Mouse (Mus musculus): ENCODE results near the gene Vezt. TPM values are rescaled to one million over a fixed set of nuclear protein-coding genes. Genes with fewer than 3 reads are reported as not detected.
A peak's percentile ranks its signal among the peaks of the same experiment; 100 is the strongest.

Vezt gene
- polyA plus RNA-seq, 1 experiment from 2014 or later: 25.7 TPM

DNA sequence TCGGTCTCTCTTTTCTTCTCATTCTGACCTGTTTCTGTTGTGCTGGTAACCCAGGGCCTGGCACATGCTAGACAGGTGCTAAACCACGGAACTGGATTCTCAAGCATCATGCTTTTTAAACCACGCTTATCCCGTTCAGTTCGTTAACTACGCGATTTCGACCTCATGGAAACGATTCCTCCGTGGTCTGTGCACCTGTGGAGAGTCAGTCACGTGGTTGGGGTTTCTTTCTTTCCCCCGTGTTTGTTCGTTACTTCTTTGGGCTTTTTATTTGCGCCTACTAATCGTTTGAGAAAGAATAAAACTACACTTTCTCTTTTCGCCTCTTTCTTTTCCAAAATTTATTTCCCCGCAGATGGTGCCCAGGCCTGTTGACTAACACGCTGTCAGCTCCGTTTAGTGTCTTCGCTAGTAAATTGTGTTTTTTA, 96.8 kb downstream of the Vezt start:
- Histone ChIP-seq H3K27me3 (ENCODE audit: control insufficient read depth, insufficient read depth, low read length) (no peaks in the 10 kb centered on the region), H3K4me3 (ENCODE audit: control insufficient read depth in 1 of 2, insufficient read depth in 1 of 2, low read depth in 1 of 2, low read length in 2 of 2) (no peak overlapping the region), H3K9me3 (ENCODE audit: control insufficient read depth, low read length) (no peaks in the 10 kb centered on the region), H3K36me3 (ENCODE audit: control insufficient read depth, insufficient read depth, low read length) (no peaks in the 10 kb centered on the region), H3K27ac (replicated peaks in 1 of 2; ENCODE audit: control insufficient read depth in 1 of 2, insufficient read depth in 1 of 2, low read depth in 2 of 2, low read length in 2 of 2) (no peak overlapping the region), H3K4me1 (ENCODE audit: control insufficient read depth in 2 of 2, insufficient read depth in 2 of 2, low read length in 2 of 2) (peaks cover 3 to 15% of the 10 kb centered on the region in 2 experiments), H3K4me2 (ENCODE audit: low read length) (no peak overlapping the region), H3K9ac (ENCODE audit: low read length) (no peak overlapping the region)
- no peak for ATAC-seq (ENCODE audit: insufficient number of reproducible peaks, insufficient read depth, low FRiP score, low read depth)
- WGBS: 93% methylated on average over 20 of the region's 20 CpGs

DNA sequence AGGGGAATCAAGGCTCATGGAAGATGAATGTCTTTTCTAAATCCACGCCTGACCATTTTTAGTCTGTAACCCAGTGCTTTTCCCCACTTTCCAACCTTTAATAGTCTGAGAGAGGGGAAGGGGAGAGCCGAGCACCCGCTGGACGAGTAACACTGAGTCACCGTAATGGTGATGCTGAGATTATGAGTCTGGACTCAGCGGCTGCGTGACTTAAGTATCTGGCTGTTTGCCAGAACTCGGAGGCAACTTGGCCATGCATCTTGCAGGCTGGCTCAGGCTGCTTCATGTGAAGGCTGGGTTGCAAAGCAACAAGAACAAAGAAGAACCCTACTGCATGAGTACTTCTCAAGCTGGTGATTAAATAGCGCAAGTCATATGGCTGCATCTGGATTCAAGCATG, 101.6 kb downstream of the Vezt start:
- H3K4me2 ChIP-seq (ENCODE audit: low read length): no peak overlapping the region
- H3K27ac ChIP-seq (replicated peaks in 1 of 2; ENCODE audit: control insufficient read depth in 1 of 2, insufficient read depth in 1 of 2, low read depth in 2 of 2, low read length in 2 of 2): 0 out of 4 replicates have a peak overlapping the region, but pooled peaks of 1 of the 2 experiments have one; percentile 8
- no peaks in the 10 kb centered on the region for H3K36me3 ChIP-seq (ENCODE audit: control insufficient read depth, insufficient read depth, low read length)
- 23% methylated on average over 9 of the region's 9 CpGs for WGBS
- ATAC-seq (ENCODE audit: insufficient number of reproducible peaks, insufficient read depth, low FRiP score, low read depth): no peak
- H3K4me1 ChIP-seq (ENCODE audit: control insufficient read depth in 2 of 2, insufficient read depth in 2 of 2, low read length in 2 of 2): peaks cover 9 to 14% of the 10 kb centered on the region in 2 experiments
- no peak overlapping the region for H3K4me3 ChIP-seq (ENCODE audit: control insufficient read depth in 1 of 2, insufficient read depth in 1 of 2, low read depth in 1 of 2, low read length in 2 of 2)
- H3K27me3 ChIP-seq (ENCODE audit: control insufficient read depth, insufficient read depth, low read length): no peaks in the 10 kb centered on the region
- H3K9ac ChIP-seq (ENCODE audit: low read length): no peak overlapping the region
- no peaks in the 10 kb centered on the region for H3K9me3 ChIP-seq (ENCODE audit: control insufficient read depth, low read length)

DNA sequence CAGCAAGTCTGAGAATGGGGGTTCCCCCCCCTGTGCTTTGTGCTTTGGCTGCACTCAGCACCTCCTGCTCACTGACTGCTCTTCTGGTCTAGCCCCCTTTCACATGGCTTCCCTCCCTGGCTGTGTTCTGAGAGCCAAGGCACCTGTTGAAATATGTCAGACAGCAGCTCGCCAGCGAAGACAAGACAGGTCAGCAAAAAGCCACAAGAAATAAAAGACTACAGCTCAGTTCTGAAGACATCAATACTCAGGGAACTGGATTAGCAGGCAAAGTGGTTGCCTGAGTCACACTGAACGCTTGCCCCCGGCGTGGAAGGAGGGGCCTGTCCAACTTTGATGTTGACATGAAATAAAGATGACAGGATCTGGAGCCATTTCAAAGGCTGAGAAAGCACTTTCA, 102.8 kb downstream of the Vezt start:
- Histone ChIP-seq H3K4me2 (ENCODE audit: low read length) (0 out of 2 replicates have a peak overlapping the region, but pooled peaks have one; percentile 21), H3K9ac (ENCODE audit: low read length) (no peak overlapping the region)
- no peak for ATAC-seq (ENCODE audit: insufficient number of reproducible peaks, insufficient read depth, low FRiP score, low read depth)

DNA sequence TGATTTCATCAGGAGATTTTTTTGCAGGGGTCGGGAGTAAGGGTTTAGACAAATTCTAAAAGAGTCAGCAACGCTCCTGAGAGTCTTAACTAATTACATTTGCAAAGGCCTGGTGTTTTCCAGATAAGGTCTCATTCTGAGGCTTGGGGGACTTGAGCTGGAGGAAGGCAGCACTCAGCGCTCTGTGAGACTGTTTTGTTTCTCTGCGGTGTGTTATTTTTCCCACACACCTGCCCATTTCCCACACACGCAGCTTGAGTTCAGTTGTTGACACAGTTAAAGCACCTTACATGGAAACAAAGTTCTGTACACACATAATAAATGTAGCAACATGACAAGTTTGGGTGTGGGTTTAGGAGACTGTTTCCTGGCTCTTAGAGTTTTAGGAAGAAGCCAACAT, 103.6 kb downstream of the Vezt start:
- Histone ChIP-seq H3K9me3 (ENCODE audit: control insufficient read depth, low read length) (peaks cover 4% of the 10 kb centered on the region; the same call in 1 of the 2 replicates), H3K36me3 (ENCODE audit: control insufficient read depth, insufficient read depth, low read length) (no peaks in the 10 kb centered on the region), H3K27me3 (ENCODE audit: control insufficient read depth, insufficient read depth, low read length) (no peaks in the 10 kb centered on the region), H3K27ac (replicated peaks in 1 of 2; ENCODE audit: control insufficient read depth in 1 of 2, insufficient read depth in 1 of 2, low read depth in 2 of 2, low read length in 2 of 2) (no peak overlapping the region), H3K4me2 (ENCODE audit: low read length) (no peak overlapping the region), H3K4me1 (ENCODE audit: control insufficient read depth in 2 of 2, insufficient read depth in 2 of 2, low read length in 2 of 2) (peaks cover 9 to 14% of the 10 kb centered on the region in 2 experiments), H3K9ac (ENCODE audit: low read length) (no peak overlapping the region), H3K4me3 (ENCODE audit: control insufficient read depth in 1 of 2, insufficient read depth in 1 of 2, low read depth in 1 of 2, low read length in 2 of 2) (no peak overlapping the region)
- WGBS: 47% methylated on average over 5 of the region's 5 CpGs
- ATAC-seq (ENCODE audit: insufficient number of reproducible peaks, insufficient read depth, low FRiP score, low read depth): no peak

More for the DNA sequence above, 102.8 kb downstream of the Vezt start:
- Histone ChIP-seq H3K27me3 (ENCODE audit: control insufficient read depth, insufficient read depth, low read length) (no peaks in the 10 kb centered on the region), H3K4me1 (ENCODE audit: control insufficient read depth in 2 of 2, insufficient read depth in 2 of 2, low read length in 2 of 2) (peaks cover 9 to 14% of the 10 kb centered on the region in 2 experiments), H3K4me3 (ENCODE audit: control insufficient read depth in 1 of 2, insufficient read depth in 1 of 2, low read depth in 1 of 2, low read length in 2 of 2) (no peak overlapping the region), H3K9me3 (ENCODE audit: control insufficient read depth, low read length) (no peaks in the 10 kb centered on the region), H3K36me3 (ENCODE audit: control insufficient read depth, insufficient read depth, low read length) (no peaks in the 10 kb centered on the region), H3K27ac (replicated peaks in 1 of 2; ENCODE audit: control insufficient read depth in 1 of 2, insufficient read depth in 1 of 2, low read depth in 2 of 2, low read length in 2 of 2) (no peak overlapping the region)
- 30% methylated on average over 5 of the region's 5 CpGs for WGBS

DNA sequence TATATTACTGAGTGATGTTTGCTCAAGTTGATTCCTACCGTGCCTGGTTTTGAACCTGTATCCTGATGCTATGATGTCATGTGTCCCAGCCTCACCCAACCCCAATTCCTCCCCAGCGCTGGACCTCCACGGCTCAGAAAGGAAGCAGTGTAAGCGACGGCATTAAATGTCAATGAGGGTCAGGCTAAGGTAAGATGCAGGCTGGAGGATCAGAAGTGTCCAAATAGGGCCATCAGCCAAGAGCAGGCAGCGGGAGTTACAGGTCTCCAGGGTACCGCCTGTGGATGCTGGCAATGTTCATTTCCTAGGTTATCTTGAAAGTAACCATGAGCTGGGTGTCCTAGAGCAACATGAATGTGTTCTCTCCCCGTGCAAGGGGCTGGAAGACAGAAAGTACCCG, 104.2 kb downstream of the Vezt start:
- H3K27ac ChIP-seq (replicated peaks in 1 of 2; ENCODE audit: control insufficient read depth in 1 of 2, insufficient read depth in 1 of 2, low read depth in 2 of 2, low read length in 2 of 2): no peak overlapping the region
- H3K36me3 ChIP-seq (ENCODE audit: control insufficient read depth, insufficient read depth, low read length): no peaks in the 10 kb centered on the region
- no peak for ATAC-seq (ENCODE audit: insufficient number of reproducible peaks, insufficient read depth, low FRiP score, low read depth)
- 58% methylated on average over 9 of the region's 9 CpGs for WGBS
- no peak overlapping the region for H3K4me2 ChIP-seq (ENCODE audit: low read length)
- H3K4me1 ChIP-seq (ENCODE audit: control insufficient read depth in 2 of 2, insufficient read depth in 2 of 2, low read length in 2 of 2): peaks cover 9 to 14% of the 10 kb centered on the region in 2 experiments
- no peak overlapping the region for H3K4me3 ChIP-seq (ENCODE audit: control insufficient read depth in 1 of 2, insufficient read depth in 1 of 2, low read depth in 1 of 2, low read length in 2 of 2)
- no peak overlapping the region for H3K9ac ChIP-seq (ENCODE audit: low read length)
- peaks cover 4% of the 10 kb centered on the region; the same call in 1 of the 2 replicates for H3K9me3 ChIP-seq (ENCODE audit: control insufficient read depth, low read length)
- H3K27me3 ChIP-seq (ENCODE audit: control insufficient read depth, insufficient read depth, low read length): no peaks in the 10 kb centered on the region

DNA sequence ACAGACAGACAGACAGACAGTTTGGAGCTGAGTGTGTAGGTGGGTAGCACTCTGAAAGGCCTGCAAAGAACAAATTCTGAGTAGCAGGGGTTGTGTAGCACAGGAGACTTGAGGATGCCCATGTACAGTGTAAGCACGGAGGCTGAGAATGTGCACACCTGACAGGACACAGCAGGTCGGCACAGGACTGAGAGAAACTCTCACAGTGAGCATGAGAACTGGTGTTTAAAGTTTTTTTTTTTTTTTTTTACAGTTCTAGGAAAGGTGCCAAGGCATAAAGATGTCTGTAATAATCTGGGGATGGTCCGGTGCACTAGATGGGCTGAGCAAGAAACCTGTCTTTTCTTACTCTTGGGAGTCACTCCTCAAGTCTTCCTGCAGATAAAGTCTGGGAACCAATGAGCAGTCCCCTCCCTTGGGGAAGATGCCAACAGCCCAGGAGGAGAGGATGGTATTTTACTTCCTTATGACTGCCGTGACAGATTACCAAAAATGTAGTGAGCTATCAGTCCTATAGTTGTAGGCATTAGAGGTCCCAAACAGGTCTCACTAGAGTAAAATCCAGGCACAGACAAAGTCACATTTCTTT, 105.3 kb downstream of the Vezt start:
- H3K9ac ChIP-seq (ENCODE audit: low read length): no peak overlapping the region
- H3K4me1 ChIP-seq (ENCODE audit: control insufficient read depth in 2 of 2, insufficient read depth in 2 of 2, low read length in 2 of 2): peaks cover 9 to 14% of the 10 kb centered on the region in 2 experiments
- H3K36me3 ChIP-seq (ENCODE audit: control insufficient read depth, insufficient read depth, low read length): no peaks in the 10 kb centered on the region
- H3K9me3 ChIP-seq (ENCODE audit: control insufficient read depth, low read length): peaks cover 4% of the 10 kb centered on the region; the same call in 1 of the 2 replicates
- H3K27me3 ChIP-seq (ENCODE audit: control insufficient read depth, insufficient read depth, low read length): no peaks in the 10 kb centered on the region
- H3K4me3 ChIP-seq (ENCODE audit: control insufficient read depth in 1 of 2, insufficient read depth in 1 of 2, low read depth in 1 of 2, low read length in 2 of 2): no peak overlapping the region
- H3K4me2 ChIP-seq (ENCODE audit: low read length): no peak overlapping the region
- WGBS: 67% methylated on average over 4 of the region's 4 CpGs
- ATAC-seq (ENCODE audit: insufficient number of reproducible peaks, insufficient read depth, low FRiP score, low read depth): no peak
- H3K27ac ChIP-seq (replicated peaks in 1 of 2; ENCODE audit: control insufficient read depth in 1 of 2, insufficient read depth in 1 of 2, low read depth in 2 of 2, low read length in 2 of 2): no peak overlapping the region

DNA sequence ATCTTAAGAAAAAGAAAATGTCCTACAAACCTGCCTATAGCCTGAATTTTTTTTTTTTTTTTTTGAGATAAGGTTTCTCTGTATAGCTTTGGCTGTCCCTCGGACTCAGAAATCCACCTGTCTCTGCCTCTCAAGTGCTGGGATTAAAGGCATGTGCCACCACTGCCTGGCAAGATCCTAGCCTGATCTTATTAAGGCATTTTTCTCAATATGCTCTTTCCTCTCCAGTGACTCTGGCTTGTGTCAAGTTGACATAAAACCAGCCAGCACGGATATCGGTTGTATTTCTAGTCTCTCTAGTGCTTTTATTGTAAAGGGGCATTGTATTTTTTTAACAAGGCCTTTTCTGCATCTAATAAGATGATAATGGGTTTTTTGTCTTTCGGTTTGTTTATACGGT, 111.0 kb downstream of the Vezt start:
- Histone ChIP-seq H3K27ac (replicated peaks in 1 of 2; ENCODE audit: control insufficient read depth in 1 of 2, insufficient read depth in 1 of 2, low read depth in 2 of 2, low read length in 2 of 2) (no peak overlapping the region), H3K4me1 (ENCODE audit: control insufficient read depth in 2 of 2, insufficient read depth in 2 of 2, low read length in 2 of 2) (no peaks in the 10 kb centered on the region; a peak in 1 of 4 replicates), H3K9me3 (ENCODE audit: control insufficient read depth, low read length) (peaks cover 4% of the 10 kb centered on the region; the same call in 1 of the 2 replicates), H3K4me2 (ENCODE audit: low read length) (no peak overlapping the region), H3K4me3 (ENCODE audit: control insufficient read depth in 1 of 2, insufficient read depth in 1 of 2, low read depth in 1 of 2, low read length in 2 of 2) (no peak overlapping the region), H3K9ac (ENCODE audit: low read length) (no peak overlapping the region), H3K36me3 (ENCODE audit: control insufficient read depth, insufficient read depth, low read length) (no peaks in the 10 kb centered on the region), H3K27me3 (ENCODE audit: control insufficient read depth, insufficient read depth, low read length) (no peaks in the 10 kb centered on the region)
- no peak for ATAC-seq (ENCODE audit: insufficient number of reproducible peaks, insufficient read depth, low FRiP score, low read depth)
- WGBS: 64% methylated on average over 5 of the region's 5 CpGs

DNA sequence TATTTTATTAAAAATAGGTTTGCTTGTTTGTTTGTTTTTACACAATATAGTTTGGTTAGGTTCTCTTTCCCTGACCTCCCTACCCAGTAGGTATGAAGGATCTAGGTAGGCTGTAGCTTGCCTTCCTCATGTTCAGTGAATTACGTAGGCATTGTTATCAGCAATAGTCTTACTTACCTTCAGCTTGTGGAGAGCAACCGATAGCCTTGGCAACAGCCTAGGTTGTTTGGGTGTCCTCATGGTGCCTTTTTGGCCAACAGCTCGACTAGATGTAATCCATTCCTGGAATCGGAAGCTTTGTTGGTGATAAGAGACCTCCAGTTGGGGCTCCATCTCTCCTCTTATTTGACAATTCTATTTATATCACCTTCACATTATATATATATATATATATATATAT, 114.5 kb downstream of the Vezt start:
- H3K4me3 ChIP-seq (ENCODE audit: control insufficient read depth in 1 of 2, insufficient read depth in 1 of 2, low read depth in 1 of 2, low read length in 2 of 2): no peak overlapping the region
- 80% methylated on average over 4 of the region's 4 CpGs for WGBS
- no peak overlapping the region for H3K27ac ChIP-seq (replicated peaks in 1 of 2; ENCODE audit: control insufficient read depth in 1 of 2, insufficient read depth in 1 of 2, low read depth in 2 of 2, low read length in 2 of 2)
- no peak overlapping the region for H3K4me2 ChIP-seq (ENCODE audit: low read length)
- H3K4me1 ChIP-seq (ENCODE audit: control insufficient read depth in 2 of 2, insufficient read depth in 2 of 2, low read length in 2 of 2): peaks cover 11 to 18% of the 10 kb centered on the region in 2 experiments
- no peak overlapping the region for H3K9ac ChIP-seq (ENCODE audit: low read length)
- H3K9me3 ChIP-seq (ENCODE audit: control insufficient read depth, low read length): no peaks in the 10 kb centered on the region
- H3K27me3 ChIP-seq (ENCODE audit: control insufficient read depth, insufficient read depth, low read length): no peaks in the 10 kb centered on the region
- ATAC-seq (ENCODE audit: insufficient number of reproducible peaks, insufficient read depth, low FRiP score, low read depth): no peak
- H3K36me3 ChIP-seq (ENCODE audit: control insufficient read depth, insufficient read depth, low read length): no peaks in the 10 kb centered on the region
